Mouse (Mus musculus) gastrocnemius, adult 8-10 months (tissue): ENCODE measurements at regions not wholly inside any gene's neighbourhood (a gene's known extent, or its start where the extent isn't known, plus 50 kb on each side); places are given as distances from the start of the nearest gene placed in this dataset.
A peak's percentile ranks its signal among the peaks of the same experiment; 100 is the strongest.

Experiments
- DNase-seq, 2 experiments: peaks; one replicate each; pipeline ENCODE4 v3.0.0; 2022; ENCODE audit warnings: low spot score in 2 of 2

GRCm38 (mm10) chr13:107492448-107492847 is 470.5 kb upstream of the Kif2a start:
- no peak for DNase-seq

- DNase-seq: no peak
These were observed 469.5 kb upstream of the Kif2a start for GRCm38 (mm10) chr13:107491423-107491822.

GRCm38 (mm10) chr13:107485400-107486017 is 463.6 kb upstream of the Kif2a start:
- DNase-seq: no peak

- no peak for DNase-seq
These were observed 462.7 kb upstream of the Kif2a start for GRCm38 (mm10) chr13:107484630-107484998.

DNA sequence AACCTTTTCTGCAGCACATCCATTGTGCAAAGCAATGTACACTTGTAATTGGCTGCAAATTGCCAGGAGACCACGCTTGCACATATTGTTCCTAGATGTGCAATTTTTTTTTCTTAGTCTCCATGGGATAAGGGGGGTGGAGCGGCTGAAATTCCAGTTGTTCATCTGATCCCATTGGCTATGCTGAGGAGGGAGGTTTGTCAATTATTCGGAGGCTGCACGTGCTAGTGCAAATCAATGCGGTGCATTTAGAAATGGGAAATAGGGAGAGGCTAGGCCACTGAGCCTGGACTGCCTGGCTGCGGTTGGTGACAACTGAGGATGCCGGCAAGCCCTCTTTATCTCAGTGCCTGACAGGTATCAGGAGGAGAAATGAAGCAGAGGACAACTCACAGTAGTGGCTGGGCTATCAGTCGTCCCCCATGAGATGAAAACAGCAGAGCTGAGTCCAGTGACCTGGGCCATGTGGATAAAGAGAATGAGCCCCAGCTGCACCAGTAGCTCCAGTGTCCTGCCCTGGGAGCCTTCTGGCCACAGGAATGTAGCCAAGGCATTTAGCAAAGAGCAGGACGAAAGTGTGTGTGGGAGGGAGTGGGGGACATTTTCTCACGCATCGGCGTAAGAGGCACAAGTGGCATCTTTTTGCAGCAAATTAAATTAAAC is 462.2 kb upstream of the Kif2a start:
- DNase-seq: no peak

DNA sequence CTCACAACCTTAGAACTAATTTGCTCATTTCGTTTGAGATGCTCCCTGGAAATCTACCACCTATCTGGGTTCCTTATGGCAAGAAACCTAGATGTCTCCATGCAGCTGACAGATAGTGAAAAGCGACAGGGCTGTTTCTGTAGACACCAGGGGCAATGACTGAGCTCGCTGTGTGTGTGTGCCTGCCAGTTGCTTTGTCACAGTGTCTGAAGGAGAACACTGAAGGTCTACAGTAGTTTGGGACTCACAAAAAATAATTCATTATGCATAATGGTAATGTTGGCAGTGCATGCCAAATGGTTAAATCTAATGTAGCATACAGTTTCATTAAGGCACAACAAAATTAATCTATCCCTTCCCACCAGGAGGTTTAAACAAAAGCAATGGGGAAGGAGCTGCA is 453.2 kb upstream of the Kif2a start:
- no peak for DNase-seq

DNA sequence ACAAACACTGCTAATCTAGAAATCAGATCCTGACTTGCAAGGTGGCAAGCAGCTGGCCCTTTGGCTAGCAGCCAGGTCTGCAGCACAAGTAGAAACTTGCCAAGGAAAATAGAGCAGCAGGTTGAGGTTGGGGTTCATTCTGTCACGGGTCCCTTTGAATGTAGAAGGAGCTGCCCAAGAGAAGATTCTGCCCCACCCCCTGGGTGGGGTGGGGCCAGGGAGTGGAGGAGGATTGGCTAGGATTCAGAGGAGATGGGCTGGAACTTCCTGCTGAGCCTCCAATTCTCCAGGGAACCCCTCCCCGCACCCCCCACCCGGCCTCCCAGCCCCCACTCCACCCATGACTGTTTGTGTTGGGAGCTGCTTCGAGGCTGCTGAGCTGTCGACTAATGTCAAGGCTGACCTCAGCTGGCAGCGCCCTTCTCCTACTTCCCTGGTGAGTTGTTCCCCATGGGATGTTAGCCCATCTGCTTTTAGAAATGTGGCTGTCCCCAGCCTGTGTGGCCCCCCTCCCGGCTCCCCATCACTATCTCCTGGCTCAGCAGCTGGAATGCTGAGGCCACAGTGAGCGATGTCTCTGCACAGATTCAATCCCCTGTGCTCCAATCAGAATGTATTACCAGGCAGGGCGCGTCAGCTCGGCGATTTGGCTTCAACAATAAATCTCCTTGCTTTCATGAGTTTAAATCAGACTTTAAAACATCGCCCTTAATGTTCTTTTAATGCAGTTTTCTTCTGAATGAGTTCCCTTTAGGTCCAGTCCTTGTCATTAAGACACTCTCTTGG is 447.8 kb upstream of the Kif2a start:
- peak in 1 of 2 experiments; percentile 9 for DNase-seq

- no peak for DNase-seq
These were observed 440.9 kb upstream of the Kif2a start for GRCm38 (mm10) chr13:107462791-107463190.

DNA sequence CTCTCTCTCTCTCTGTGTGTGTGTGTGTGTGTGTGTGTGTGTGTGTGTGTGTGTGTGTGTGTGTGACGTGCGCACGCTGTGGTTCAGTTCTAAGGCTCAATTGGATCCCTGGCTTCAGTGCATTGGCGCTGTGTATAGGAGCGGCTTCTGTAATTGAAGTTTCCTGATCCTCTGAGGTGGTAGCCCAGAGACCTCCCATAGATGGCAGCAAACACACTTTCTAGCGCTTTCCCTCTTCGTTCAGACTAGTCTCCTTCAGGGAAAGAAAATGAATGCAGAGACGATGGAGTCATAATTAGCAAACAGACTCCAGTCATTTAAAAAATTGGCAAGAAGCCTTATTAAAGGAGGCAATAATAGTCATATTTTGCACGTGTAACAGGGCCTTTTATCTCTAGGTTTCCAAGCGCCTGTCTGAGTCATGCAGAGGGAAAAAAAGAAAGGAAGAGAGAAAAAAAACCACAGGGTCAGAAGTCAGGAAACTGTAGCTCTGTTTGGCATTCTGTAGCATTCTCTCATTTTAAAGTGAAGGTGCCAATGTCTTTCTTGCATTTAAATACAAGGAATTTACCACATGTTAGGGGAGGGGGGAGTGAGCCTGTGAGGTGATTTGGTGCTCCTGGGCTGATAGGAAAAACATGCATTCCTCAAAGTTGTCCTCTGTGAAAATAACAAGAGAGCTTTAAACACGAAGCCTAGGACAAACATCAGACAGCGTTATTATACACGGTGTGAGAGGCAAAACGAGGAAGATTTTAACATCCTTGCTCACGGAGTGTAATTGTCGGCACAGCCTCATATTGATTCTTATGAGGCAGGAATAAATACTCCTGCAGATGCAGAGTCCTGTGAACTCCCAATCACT is 439.4 kb upstream of the Kif2a start:
- DNase-seq: no peak

DNA sequence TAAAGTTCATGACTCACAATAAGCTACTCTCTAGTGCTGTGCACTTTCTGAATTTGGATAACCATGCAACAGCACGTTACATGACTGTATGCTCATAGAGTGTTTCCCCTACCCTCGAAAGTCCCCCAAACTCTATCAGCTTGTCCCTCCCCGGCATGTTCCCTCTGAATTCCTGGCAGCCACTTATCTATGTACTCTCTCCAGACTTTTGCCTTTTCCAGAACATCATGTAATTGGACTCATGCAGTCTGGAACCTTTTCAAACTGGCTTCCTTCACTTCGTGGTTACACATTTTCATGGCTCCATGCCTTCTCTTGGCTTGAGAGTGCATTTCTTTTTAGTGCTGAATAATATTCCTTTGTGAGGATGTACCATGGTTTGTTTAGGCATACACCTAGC is 436.8 kb upstream of the Kif2a start:
- DNase-seq: no peak

DNA sequence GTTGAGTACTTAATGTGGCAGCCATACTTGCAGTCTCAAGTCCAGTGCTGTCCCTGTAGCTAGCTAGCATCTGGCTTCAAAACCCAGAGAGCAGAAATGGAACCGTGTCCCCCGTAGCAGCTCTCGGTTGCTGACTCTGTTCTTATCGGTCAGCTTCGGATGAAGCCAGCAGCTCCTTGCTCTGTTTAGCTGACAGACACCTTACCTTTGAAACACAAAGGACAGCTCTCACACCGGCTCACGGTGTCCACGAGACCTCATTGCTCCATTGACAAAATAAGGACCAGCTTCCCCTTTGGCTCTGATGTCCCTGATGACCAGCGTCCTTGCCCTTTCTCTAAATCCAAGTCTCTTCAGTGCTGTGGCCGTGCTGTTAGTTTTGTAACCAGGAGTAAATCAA is 435.3 kb upstream of the Kif2a start:
- DNase-seq: no peak

DNA sequence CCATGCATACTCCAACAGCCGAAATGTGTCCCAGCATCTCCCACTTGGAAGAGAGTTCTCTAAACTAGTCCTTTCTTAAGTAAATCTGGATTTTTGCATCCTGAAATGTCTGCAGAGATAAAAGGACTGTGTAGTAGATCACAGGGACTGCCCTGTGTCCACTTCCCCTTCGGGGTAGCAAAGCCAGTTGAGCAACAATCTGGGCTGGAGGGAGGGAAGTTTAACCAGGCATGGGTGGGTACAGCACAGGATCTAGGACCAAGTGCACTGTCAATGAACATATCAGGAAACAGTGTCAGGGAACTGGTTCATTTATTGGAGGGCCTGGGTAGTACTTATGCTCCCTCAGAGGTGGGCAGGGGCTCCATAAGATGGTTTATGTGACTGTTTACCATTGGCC is 434.5 kb upstream of the Kif2a start:
- no peak for DNase-seq

GRCm38 (mm10) chr13:107449598-107450179 is 427.8 kb upstream of the Kif2a start:
- DNase-seq: peak; percentile 5 to 23

GRCm38 (mm10) chr13:107447813-107448212 is 425.9 kb upstream of the Kif2a start:
- DNase-seq: no peak

- DNase-seq: no peak
These were observed 397.6 kb upstream of the Kif2a start for GRCm38 (mm10) chr13:107419363-107420155.

DNA sequence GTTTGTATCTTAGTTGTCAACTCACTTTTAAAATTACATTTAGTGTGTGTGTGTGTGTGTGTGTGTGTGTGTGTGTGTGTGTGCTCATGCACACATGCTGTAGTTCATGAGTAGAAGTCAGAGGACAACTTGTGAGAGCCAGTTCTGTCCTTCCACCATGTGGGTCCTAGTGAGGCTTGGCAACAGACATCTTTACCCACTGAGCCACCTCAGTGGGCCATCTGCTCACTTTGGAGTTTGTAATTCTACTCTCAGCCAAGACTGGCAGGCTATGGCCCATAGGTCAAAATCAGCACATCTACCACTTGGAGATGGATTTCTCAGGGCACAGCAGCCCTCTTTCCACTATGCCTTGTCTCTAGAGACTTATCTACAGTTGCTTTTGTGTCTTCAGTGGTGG is 388.3 kb upstream of the Kif2a start:
- DNase-seq: no peak

- no peak for DNase-seq
These were observed 385.7 kb upstream of the Kif2a start for GRCm38 (mm10) chr13:107407674-107408026.

- DNase-seq: no peak
These were observed 385.2 kb upstream of the Kif2a start for GRCm38 (mm10) chr13:107406977-107407673.

DNA sequence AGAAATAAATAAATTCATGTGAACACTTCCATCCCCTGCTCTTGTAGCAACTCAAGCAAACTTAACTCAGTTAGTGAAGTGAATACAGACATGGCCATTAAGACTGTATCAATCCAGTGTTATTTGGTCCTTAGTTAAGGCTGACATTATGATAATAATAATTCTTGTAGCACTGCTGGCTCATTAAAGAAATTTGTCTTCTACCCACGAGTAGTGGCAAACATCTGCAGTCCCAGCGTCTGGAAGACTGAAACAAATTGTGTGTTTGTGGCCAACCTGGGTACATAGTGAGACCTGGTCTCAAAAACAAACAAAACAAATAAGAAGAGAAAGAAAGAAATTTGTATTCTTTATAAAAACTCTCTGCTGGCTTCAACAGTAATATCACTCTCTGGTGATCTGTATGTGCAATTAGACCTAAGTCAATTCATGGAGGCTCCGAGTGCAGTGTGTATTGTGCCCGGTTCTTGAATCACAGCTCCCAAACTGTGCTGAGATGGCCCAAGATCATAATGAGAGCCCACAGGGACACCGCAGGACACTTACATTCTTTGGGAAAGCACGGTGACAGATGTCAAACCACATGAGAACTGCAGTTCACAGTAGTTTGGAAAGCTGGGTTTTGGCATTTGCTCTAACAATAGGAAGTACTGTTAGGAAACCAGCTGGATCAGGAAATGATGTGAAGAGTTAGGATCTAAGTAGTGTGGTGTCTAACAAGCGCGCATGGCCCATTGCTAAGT is 376.9 kb upstream of the Kif2a start:
- no peak for DNase-seq
